In genomic region chr7:92820410-92820809, GRCm38 (mm10) we compare ENCODE assay signal across 1 mouse cellular context.
TF ChIP-seq lines count a peak whose summit lies in the region.

No protein-coding gene starts in this region.

TF ChIP-seq in CH12.LX, 34 proteins besides CTCF, POLR2A, EP300 and RAD21 (continued from another document):
- peak; percentile 95 for TF ChIP-seq JUND (conservative IDR thresholded peaks at IDR 0.05; ENCODE audit: low read depth, low read length)
- no peak for TF ChIP-seq ZKSCAN1 (IDR thresholded peaks at IDR 0.05; ENCODE audit: borderline replicate concordance, low read depth, low read length)
- peak; percentile 83 for TF ChIP-seq TCF12 (IDR thresholded peaks at IDR 0.05; ENCODE audit: low read depth, low read length)
- TF ChIP-seq UBTF (IDR thresholded peaks at IDR 0.05; ENCODE audit: low read depth, low read length) = no peak
- no peak; the same call in 1 of the 2 replicates for TF ChIP-seq ELF1 (IDR thresholded peaks at IDR 0.05; ENCODE audit: low read depth, low read length)
- peak; percentile 91 for TF ChIP-seq ETS1 (conservative IDR thresholded peaks at IDR 0.05; ENCODE audit: low read depth, low read length)
- TF ChIP-seq HCFC1 (IDR thresholded peaks at IDR 0.05; ENCODE audit: low read depth, low read length) = peak; percentile 17; the same call in 1 of the 2 replicates
